Mouse (Mus musculus) lung, embryonic 15.5 days (tissue): ENCODE measurements around the gene Gm13889. TPM values are rescaled to one million over a fixed set of nuclear protein-coding genes. Genes with fewer than 3 reads are reported as not detected.

Source experiments
- ATAC-seq: fragments of 200-750 bp; cut with Nextera tagmentation; 2 replicates; pipeline ENCODE4 v1.8.0; 2017; ENCODE audit warnings: moderate number of reproducible peaks, borderline replicate concordance; ENCODE audit not compliant: low FRiP score, low TSS enrichment; ENCODE audit errors: extremely low read depth
- H3K27ac ChIP-seq: fragments of 300-500 bp; sonication (generic); 2 replicates; pipeline ENCODE4 v1.5.1; 2015; ENCODE audit warnings: moderate library complexity, mild to moderate bottlenecking, inconsistent platforms
- H3K27me3 ChIP-seq: fragments of 300-500 bp; sonication (generic); 2 replicates; pipeline ENCODE4 v1.6.1; 2015; ENCODE audit warnings: inconsistent platforms
- H3K36me3 ChIP-seq: fragments of 300-500 bp; sonication (generic); 2 replicates; pipeline ENCODE4 v1.6.1; 2015; ENCODE audit warnings: inconsistent platforms
- H3K4me1 ChIP-seq: fragments of 300-500 bp; sonication (generic); 2 replicates; pipeline ENCODE4 v1.6.1; 2015; ENCODE audit warnings: inconsistent platforms
- H3K4me2 ChIP-seq: fragments of 300-500 bp; sonication (generic); 2 replicates; pipeline ENCODE4 v1.6.1; 2015; ENCODE audit warnings: inconsistent platforms, mild to moderate bottlenecking, moderate library complexity
- H3K4me3 ChIP-seq: fragments of 300-500 bp; sonication (generic); 2 replicates; pipeline ENCODE4 v1.5.1; 2015; ENCODE audit warnings: mild to moderate bottlenecking, inconsistent platforms
- H3K9ac ChIP-seq: fragments of 300-500 bp; sonication (generic); 2 replicates; pipeline ENCODE4 v1.6.1; 2015; ENCODE audit warnings: inconsistent platforms
- H3K9me3 ChIP-seq: fragments of 300-500 bp; sonication (generic); 2 replicates; pipeline ENCODE4 v1.6.1; 2016; ENCODE audit warnings: inconsistent platforms
- WGBS: fragments of 180-500 bp; shearing (Covaris S2); methylation state at CpG from one replicate; pipeline ENCODE4 v1.1.7; 2015; 5-methylcytosine and 5-hydroxymethylcytosine counted together
- polyA plus RNA-seq: library from polyadenylated mRNA; unstranded; fragments of >200 nt; fragmentation: Nextera tagmentation; extraction: Ambion mirVana; gene quantifications from 2 replicates; pipeline ENCODE4 v1.2.1, GENCODE M21; 2015

The Gm13889 gene
- 32.1 and 32.4 TPM in 2 replicates for polyA plus RNA-seq

DNA sequence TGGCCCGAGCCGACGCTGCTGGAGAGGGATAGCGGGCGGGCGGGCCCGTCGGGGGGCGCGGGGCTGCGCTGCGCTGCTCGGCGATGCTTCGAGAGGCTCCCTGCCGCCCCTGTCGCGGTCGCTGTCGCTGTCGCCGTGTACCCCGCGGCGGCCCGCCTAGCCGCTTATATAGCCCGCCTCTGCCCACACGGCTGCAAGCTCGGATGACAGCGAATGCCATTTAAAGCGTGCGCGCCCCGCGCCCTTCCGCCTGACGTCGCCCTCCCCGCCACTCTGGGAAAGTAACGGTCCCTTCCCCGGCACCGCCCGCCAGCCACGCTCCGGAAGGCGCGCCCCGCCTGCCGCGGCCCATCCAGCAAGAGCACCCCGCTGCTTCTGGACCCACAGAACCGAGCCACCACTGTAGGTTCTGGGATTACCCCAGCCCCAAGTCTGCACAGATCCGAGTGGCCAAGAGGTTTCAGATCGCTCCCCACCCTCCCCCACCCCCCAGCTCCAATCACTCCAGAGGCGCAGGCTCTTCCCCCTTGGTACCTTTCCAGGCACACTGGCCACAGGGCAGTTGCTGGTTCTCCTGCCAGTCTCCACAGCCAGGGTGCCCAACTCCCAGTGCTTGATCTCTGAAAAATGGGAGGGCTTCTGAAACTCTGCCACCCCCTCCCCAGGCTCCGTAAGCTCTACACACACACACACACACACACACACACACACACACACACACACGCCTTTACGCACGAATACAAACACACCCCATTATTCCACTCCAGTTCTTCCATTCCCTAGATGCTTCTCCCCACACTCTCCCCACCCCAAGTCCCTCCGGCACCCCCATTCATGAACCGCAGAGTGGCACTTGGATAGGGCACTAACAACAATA, at the start of gene Gm13889:
TSS of gene Gm13889 (minus strand) at position 294 of the 877 bp plus-strand sequence.
- Histone ChIP-seq H3K4me2 (peak within 1 kb of the TSS; percentile 85), H3K27me3 (peaks cover 26% of the 10 kb centered on the region)
- 4% methylated on average over 61 of the region's 62 CpGs for WGBS

DNA sequence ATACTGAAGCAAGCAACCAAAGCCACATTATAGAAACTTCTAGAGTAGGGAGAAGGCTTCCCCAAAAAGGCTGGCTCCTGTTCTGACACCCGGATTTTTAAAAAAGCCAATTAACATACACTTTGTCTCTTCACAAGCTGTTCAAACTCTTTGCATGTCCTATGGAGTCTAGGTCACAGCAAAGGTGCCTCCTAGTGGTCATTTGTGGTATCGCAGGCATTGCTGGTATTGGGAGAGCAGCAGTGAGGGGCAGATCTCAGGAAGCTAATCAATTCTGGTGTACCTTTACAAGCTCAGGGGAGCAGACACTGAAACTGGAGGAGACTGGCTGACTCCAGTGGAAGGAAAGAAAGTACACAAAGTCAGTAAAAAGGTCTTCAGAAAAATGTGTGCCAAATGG, 45.3 kb upstream of the Gm13889 start:
- Histone ChIP-seq H3K4me1 (no peaks in the 10 kb centered on the region; the same call in 1 of the 2 replicates), H3K27me3 (no peaks in the 10 kb centered on the region), H3K9ac (no peak overlapping the region), H3K36me3 (peaks cover 72% of the 10 kb centered on the region), H3K27ac (no peak overlapping the region), H3K9me3 (no peaks in the 10 kb centered on the region), H3K4me3 (no peak overlapping the region), H3K4me2 (no peak overlapping the region)
- 3% methylated on average over 2 of the region's 2 CpGs for WGBS
- ATAC-seq: peak; percentile 52; the same call in 1 of the 2 replicates

More for the DNA sequence above, at the start of gene Gm13889:
- H3K9ac ChIP-seq: peak within 1 kb of the TSS; percentile 76
- H3K9me3 ChIP-seq: no peaks in the 10 kb centered on the region
- peak within 1 kb of the TSS; percentile 65 for H3K4me3 ChIP-seq
- peaks cover 31% of the 10 kb centered on the region for H3K4me1 ChIP-seq
- ATAC-seq: peak; percentile 85
- peak within 1 kb of the TSS; percentile 85 for H3K27ac ChIP-seq
- no peaks in the 10 kb centered on the region for H3K36me3 ChIP-seq

DNA sequence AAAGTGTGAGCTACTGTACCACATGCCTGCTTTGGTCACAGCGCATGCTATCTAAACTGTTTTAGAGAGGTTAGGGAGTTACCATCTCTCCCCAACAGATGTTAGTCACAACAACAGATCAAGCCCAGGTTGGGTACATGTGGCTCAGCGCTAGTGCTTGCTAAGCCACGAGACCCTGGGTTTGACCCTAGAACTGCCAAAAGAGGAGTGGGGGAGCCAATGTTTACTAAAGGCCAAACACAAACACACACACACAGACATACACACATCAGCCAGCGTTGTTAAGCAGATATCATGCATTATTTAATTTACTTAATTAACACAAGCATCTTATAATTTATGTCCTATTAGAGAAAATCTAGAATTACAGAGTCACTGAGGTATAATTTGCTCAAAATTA, 44.9 kb upstream of the Gm13889 start:
- H3K4me3 ChIP-seq: no peak overlapping the region
- 65% methylated on average over 4 of the region's 4 CpGs for WGBS
- H3K9ac ChIP-seq: no peak overlapping the region
- H3K27me3 ChIP-seq: no peaks in the 10 kb centered on the region
- H3K9me3 ChIP-seq: no peaks in the 10 kb centered on the region
- ATAC-seq: no peak
- H3K4me2 ChIP-seq: no peak overlapping the region
- H3K36me3 ChIP-seq: peaks cover 69% of the 10 kb centered on the region
- peak overlapping the region; percentile 27; the same call in 1 of the 2 replicates for H3K27ac ChIP-seq
- H3K4me1 ChIP-seq: no peaks in the 10 kb centered on the region; the same call in 1 of the 2 replicates

DNA sequence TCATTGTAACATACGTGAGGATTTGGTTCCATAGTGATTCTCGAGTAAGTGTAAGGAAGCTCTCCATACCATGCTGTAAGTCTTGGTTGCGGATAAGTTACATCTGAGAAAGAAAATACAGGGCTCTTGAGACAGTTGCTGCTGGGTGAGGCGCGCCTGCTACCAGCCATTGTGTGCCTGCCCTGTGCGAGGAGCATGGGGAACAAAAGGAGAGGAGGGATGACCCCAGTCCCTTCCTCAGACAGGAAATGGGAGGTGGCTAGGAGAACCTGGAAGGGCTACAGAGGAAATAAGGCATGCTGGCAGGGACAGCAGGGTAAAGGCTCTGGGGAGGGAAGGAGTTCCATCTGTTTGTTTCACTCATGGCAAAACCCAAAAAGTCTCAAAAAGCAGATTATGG, 44.4 kb upstream of the Gm13889 start:
- no peak overlapping the region for H3K4me3 ChIP-seq
- no peak overlapping the region for H3K9ac ChIP-seq
- no peaks in the 10 kb centered on the region for H3K9me3 ChIP-seq
- H3K27me3 ChIP-seq: no peaks in the 10 kb centered on the region
- H3K27ac ChIP-seq: peak overlapping the region; percentile 27; the same call in 1 of the 2 replicates
- ATAC-seq: no peak
- 75% methylated on average over 6 of the region's 6 CpGs for WGBS
- H3K4me1 ChIP-seq: no peaks in the 10 kb centered on the region; the same call in 1 of the 2 replicates
- no peak overlapping the region for H3K4me2 ChIP-seq
- peaks cover 64% of the 10 kb centered on the region for H3K36me3 ChIP-seq

DNA sequence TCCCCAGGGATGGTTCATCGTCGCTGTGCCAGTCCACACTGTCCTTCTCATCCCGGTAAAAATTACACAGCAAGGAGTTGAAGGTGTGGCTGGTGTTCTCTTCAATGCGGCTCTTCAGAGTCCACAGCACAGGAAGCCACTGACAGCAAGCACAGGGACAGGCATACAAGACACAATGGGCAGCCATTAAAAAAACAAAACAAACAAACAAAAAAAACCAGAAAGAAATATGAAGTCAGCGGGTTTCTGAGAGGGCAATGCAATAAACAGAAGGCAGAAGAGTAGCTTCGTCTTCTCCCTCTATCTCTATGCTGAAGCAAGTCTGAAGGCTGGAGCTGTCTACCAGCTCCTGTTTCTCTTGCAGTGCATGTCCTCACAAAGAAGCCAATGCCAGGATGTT, 39.3 kb upstream of the Gm13889 start, which contains the start of gene Gm27027:
TSS of gene Gm27027 (minus strand) at position 101 of the 400 bp plus-strand sequence.
- H3K9ac ChIP-seq: no peak within 1 kb of the TSS
- H3K4me1 ChIP-seq: peaks cover 16% of the 10 kb centered on the region; the same call in 1 of the 2 replicates
- no peaks in the 10 kb centered on the region for H3K9me3 ChIP-seq
- 86% methylated on average over 6 of the region's 6 CpGs for WGBS
- ATAC-seq: no peak
- no peak within 1 kb of the TSS for H3K27ac ChIP-seq
- no peak within 1 kb of the TSS for H3K4me3 ChIP-seq
- H3K36me3 ChIP-seq: peaks cover 46% of the 10 kb centered on the region
- H3K27me3 ChIP-seq: no peaks in the 10 kb centered on the region
- no peak within 1 kb of the TSS for H3K4me2 ChIP-seq

DNA sequence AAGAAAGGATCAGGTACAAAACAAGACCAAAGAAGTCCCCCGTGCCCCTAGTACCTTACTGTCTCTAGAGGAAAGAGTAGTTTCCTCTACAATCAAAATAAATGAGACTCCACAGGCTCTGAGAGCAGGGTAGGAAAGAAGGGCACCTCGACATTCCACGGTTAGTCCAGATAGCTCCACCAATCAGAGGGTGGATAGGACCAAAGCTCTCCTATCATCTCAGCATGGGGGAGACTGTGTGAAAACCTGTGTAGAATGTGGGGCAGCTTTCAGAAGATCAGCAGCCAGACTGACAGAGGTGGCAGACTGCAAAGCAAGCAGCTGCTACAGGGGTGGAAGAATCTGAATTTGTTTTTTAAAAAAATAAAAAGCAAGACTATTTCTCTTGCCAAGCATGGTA, 35.8 kb upstream of the Gm13889 start:
- Histone ChIP-seq H3K27ac (0 out of 2 replicates have a peak overlapping the region, but pooled peaks have one; percentile 1), H3K4me2 (no peak overlapping the region), H3K9ac (no peak overlapping the region), H3K4me3 (no peak overlapping the region), H3K27me3 (no peaks in the 10 kb centered on the region), H3K9me3 (no peaks in the 10 kb centered on the region), H3K4me1 (peaks cover 17% of the 10 kb centered on the region; the same call in 1 of the 2 replicates), H3K36me3 (peaks cover 46% of the 10 kb centered on the region)
- 57% methylated on average over 3 of the region's 3 CpGs for WGBS
- ATAC-seq: no peak

DNA sequence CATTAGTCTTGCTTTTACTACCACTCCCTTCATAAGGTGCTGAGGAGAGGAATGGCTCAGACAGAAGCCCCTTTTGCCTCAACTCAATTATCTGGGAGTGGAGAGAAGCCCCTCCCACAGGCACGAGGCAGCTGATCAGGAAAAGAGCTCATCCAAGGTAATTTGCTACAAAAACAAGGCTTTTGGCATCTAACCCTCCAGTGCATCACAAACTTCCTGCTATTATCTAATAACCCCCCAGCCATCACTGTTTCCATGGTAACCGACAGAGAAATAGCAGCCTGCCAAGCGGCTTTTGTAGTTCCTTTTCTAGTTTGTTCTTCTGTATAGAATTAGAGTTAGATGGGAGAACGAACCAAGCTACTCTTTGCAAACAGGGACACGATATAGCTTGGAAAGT, 35.3 kb upstream of the Gm13889 start:
- whole genome bisulfite sequencing: 60% methylated on average over 5 of the region's 5 CpGs
- Histone ChIP-seq H3K4me1 (peaks cover 17% of the 10 kb centered on the region; the same call in 1 of the 2 replicates), H3K36me3 (peaks cover 50% of the 10 kb centered on the region), H3K27ac (0 out of 2 replicates have a peak overlapping the region, but pooled peaks have one; percentile 1), H3K4me3 (no peak overlapping the region), H3K9ac (no peak overlapping the region), H3K27me3 (no peaks in the 10 kb centered on the region), H3K4me2 (no peak overlapping the region), H3K9me3 (no peaks in the 10 kb centered on the region)
- ATAC-seq: no peak

DNA sequence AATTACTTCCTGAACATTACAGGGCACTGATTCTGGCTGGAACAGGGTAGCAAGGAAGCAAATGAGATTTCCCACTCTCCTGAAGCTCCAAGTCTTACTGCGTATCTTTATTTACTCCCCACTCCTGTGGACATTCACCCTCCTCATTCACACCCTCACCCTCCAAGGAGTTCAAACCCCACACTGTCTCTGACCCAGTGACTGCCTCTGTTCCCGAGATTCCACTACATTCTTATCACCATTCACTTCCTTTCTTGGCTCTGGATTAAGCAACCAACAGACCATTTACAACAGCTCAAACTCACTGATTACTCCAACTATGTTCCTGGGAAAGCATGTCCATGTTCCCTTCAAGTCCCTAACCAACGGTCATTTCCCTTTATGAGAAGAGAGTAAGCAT, 34.3 kb upstream of the Gm13889 start:
- Histone ChIP-seq H3K4me1 (peaks cover 17% of the 10 kb centered on the region; the same call in 1 of the 2 replicates), H3K9ac (no peak overlapping the region), H3K36me3 (peaks cover 51% of the 10 kb centered on the region), H3K4me2 (no peak overlapping the region), H3K27ac (no peak overlapping the region), H3K4me3 (no peak overlapping the region), H3K9me3 (no peaks in the 10 kb centered on the region), H3K27me3 (no peaks in the 10 kb centered on the region)
- WGBS: 51% methylated on average over 3 of the region's 3 CpGs
- ATAC-seq: no peak; the same call in 1 of the 2 replicates

DNA sequence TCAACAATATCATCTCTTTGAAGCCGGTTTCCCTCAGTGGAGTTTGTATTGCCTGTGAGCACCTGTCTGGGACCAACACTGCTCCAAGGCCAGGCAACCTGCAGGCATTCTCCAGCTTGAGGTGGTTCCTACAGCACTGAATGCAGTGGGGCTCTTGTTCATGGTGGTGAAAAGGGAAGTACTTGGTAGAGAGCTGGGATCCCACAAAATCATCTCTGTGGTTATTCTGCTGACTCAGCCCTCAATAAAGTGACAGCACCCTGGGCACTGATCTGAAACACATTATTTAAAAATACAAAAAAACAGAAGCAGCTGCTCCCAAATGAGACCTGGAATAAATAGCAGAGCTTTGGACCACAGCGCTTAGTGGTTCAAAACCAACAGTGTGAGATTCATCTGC, 31.4 kb upstream of the Gm13889 start:
- Histone ChIP-seq H3K36me3 (peaks cover 33% of the 10 kb centered on the region), H3K9ac (no peak overlapping the region), H3K27ac (no peak overlapping the region), H3K4me2 (no peak overlapping the region), H3K9me3 (no peaks in the 10 kb centered on the region), H3K27me3 (no peaks in the 10 kb centered on the region), H3K4me1 (peaks cover 18% of the 10 kb centered on the region; the same call in 1 of the 2 replicates), H3K4me3 (no peak overlapping the region)
- 91% methylated on average over 2 of the region's 2 CpGs for WGBS
- ATAC-seq: no peak

DNA sequence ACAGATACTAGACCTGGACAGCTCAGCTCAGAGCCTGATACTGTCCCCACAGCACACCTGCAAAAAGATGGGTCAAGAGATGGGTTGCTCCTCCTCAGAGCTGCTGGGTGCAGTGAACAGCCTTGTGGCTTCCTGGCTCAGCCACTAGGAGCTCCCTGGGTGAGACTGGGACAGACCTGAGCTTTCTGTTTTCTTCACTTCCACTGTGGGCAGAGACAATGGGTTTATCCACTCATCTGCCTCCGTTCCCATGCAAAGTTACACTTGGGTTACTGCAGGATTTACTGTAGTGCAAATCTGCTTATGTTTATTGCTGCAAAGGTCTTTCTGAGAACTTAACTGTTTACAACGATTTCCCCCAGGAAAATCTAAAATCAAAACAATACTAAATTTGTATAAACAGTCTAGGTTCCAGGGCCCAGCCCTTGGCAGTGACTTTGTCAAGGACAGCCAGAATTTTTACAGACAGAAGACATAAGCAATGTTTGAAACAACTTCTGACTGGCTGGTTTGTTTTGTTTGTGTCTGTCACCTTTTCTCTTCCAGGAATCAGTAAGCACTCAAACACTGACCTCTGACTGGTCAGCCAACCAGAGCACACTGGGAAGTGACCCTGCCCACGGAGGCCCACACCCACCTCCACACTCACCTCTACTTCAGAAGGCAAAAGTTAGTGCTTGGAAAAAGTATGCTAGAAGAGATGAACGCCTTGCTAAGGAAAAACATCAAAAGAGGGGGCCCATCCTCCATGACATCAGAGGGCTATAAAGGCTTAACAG, 25.6 kb upstream of the Gm13889 start:
- 37% methylated on average over 4 of the region's 4 CpGs for WGBS
- Histone ChIP-seq H3K27me3 (no peaks in the 10 kb centered on the region), H3K9ac (no peak overlapping the region), H3K4me3 (no peak overlapping the region), H3K9me3 (no peaks in the 10 kb centered on the region), H3K27ac (peak overlapping the region; percentile 87), H3K4me1 (peaks cover 16% of the 10 kb centered on the region), H3K4me2 (peak overlapping the region; percentile 22; the same call in 1 of the 2 replicates), H3K36me3 (peaks cover 12% of the 10 kb centered on the region)
- peak; percentile 67 for ATAC-seq

DNA sequence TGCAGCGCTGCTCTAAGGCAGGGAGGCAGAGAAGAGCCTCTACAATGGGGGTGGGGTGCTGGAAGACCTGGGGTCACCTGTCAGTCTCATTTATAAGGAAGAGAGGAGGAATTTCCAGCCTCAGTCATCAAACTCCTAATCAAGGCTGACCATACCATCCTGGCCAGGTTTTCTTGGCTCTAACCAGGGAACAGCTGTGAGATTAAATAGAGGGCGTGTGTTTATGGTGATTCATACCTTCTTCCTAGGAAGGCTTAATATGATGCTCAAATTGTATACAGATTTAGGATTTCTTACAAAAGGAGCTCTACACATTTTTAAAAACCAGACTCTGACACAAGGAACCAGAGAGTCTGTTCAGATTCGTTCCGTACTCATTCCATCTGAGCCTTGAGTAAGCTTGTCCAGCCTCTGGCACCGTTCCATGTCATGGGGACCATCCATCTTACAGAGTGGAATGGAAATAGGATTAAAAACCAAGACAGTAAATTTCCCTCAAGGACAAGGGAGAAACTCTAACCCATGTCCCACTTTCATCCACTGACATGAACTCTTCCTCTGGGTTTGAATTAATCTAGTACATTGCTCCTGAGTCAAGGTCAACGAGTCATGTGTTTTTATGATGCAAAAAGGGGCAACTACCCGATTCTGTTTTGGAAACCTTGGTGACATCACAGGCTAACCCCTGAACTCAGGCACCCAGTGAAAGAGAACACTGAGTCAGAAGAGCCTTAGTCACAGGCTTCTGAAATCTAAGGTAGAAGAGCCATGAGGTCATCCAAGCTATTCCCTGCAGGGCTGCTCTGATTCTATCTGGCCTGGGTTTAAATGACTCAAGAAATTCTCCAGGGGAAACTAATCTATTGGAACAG, 22.5 kb upstream of the Gm13889 start:
- WGBS: 70% methylated on average over 7 of the region's 7 CpGs

More for the DNA sequence above, 22.5 kb upstream of the Gm13889 start:
- H3K27me3 ChIP-seq: no peaks in the 10 kb centered on the region
- no peak overlapping the region for H3K4me3 ChIP-seq
- no peak for ATAC-seq
- H3K4me2 ChIP-seq: no peak overlapping the region
- H3K9me3 ChIP-seq: no peaks in the 10 kb centered on the region
- H3K27ac ChIP-seq: peak overlapping the region; percentile 1; the same call in 1 of the 2 replicates
- H3K9ac ChIP-seq: no peak overlapping the region
- peaks cover 7% of the 10 kb centered on the region; the same call in 1 of the 2 replicates for H3K36me3 ChIP-seq
- peaks cover 36% of the 10 kb centered on the region for H3K4me1 ChIP-seq
